Mouse (Mus musculus): Measurements from ENCODE around the gene Hist1h1d.
"Not testable (repeated sequence)": the region's sequence is repeated elsewhere in the genome, so short reads cannot be mapped to it uniquely, and the experiment has no call there.

- TF ChIP-seq CTCF (IDR thresholded peaks at IDR 0.05; ENCODE audit: insufficient read depth, low read length); POLR2A (IDR thresholded peaks at IDR 0.05; ENCODE audit: borderline replicate concordance, extremely low read depth, low read depth, low read length): not testable (repeated sequence)
Measured at GRCm38 (mm10) chr13:23574546-23575170, 21.6 kb downstream of the Hist1h1d start.

Data from lung, adult 2 months (tissue).